Mouse (Mus musculus) ES-Bruce4 (cell line): ENCODE data around the gene Lrsam1. TPM values are rescaled to one million over a fixed set of nuclear protein-coding genes. Genes with fewer than 3 reads are reported as not detected.

Source experiments
- H3K27ac ChIP-seq: 2 replicates; pipeline ENCODE4 v1.5.1; 2012; ENCODE audit warnings: low read length, inconsistent platforms; ENCODE audit not compliant: insufficient read depth
- H3K27me3 ChIP-seq: 2 replicates; pipeline ENCODE4 v1.6.1; 2012; ENCODE audit warnings: mild to moderate bottlenecking, low read length, inconsistent platforms; ENCODE audit not compliant: control insufficient read depth, poor library complexity, insufficient read depth, severe bottlenecking
- H3K36me3 ChIP-seq: 2 replicates; pipeline ENCODE4 v1.6.1; 2012; ENCODE audit warnings: inconsistent platforms, mild to moderate bottlenecking, low read length, moderate library complexity; ENCODE audit not compliant: control insufficient read depth, poor library complexity, insufficient read depth, severe bottlenecking
- H3K4me1 ChIP-seq: one replicate; pipeline ENCODE4 v1.8.1; 2011; ENCODE audit warnings: low read length; ENCODE audit not compliant: control insufficient read depth, insufficient read depth
- H3K4me3 ChIP-seq: 2 replicates; pipeline ENCODE4 v1.5.1; 2011; ENCODE audit warnings: low read depth, mild to moderate bottlenecking, low read length
- H3K9ac ChIP-seq: 2 replicates; pipeline ENCODE4 v1.6.1; 2012; ENCODE audit warnings: low read depth, mild to moderate bottlenecking, inconsistent platforms; ENCODE audit not compliant: poor library complexity, severe bottlenecking
- H3K9me3 ChIP-seq: replicated peaks from 2 replicates; pipeline ENCODE4 v1.6.1; 2012; ENCODE audit warnings: mild to moderate bottlenecking, low read length, inconsistent platforms; ENCODE audit not compliant: control insufficient read depth, poor library complexity, insufficient read depth, severe bottlenecking
- CTCF ChIP-seq: IDR thresholded peaks from one replicate; pipeline ENCODE4 v1.8.1; 2011; ENCODE audit warnings: low read depth, low read length
- EP300 ChIP-seq: IDR thresholded peaks from 2 replicates; pipeline ENCODE4 v1.6.1; 2011; ENCODE audit warnings: low read depth, low read length; ENCODE audit not compliant: insufficient read depth
- POLR2A ChIP-seq: IDR thresholded peaks from one replicate; pipeline ENCODE4 v1.8.1; 2011; ENCODE audit warnings: low read length; ENCODE audit not compliant: insufficient read depth
- polyA plus RNA-seq: library from polyadenylated mRNA; stranded (reverse); fragments of >200 nt; gene quantifications from 2 replicates; pipeline ENCODE4 v1.2.4, GENCODE M21; 2011; ENCODE audit warnings: low read depth; ENCODE audit not compliant: missing spikeins, insufficient read depth, insufficient read length

Lrsam1 gene
- polyA plus RNA-seq, 1 experiment, result 14.7 TPM

DNA sequence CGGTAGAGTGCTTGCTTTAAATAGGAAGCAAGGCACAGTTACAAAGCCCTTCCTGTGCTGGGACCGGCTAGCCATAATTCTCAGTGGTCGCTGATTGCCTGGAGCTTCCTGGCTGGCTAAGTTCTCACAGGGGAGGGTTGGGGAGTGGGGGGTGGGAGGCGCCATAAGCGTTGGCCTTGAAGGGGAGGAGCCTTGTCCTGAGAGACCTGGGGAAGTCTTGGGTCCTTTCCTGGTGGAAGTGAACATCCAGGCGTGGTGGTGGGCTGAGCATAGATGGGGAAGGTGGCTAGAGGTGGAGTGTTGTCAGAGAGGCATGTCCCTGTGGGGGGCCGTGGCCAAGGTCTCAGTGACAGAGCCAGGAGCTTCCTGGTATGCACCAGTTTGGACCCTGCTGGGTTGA is 76.7 kb downstream of the Lrsam1 start:
- H3K27me3 ChIP-seq, result no peaks in the 10 kb centered on the region
- no peak for TF ChIP-seq POLR2A
- TF ChIP-seq EP300, result no peak
- no peak for TF ChIP-seq CTCF
- H3K4me1 ChIP-seq, result peaks cover 7% of the 10 kb centered on the region
- H3K36me3 ChIP-seq, result no peaks in the 10 kb centered on the region
- H3K9ac ChIP-seq, result no peak overlapping the region
- no peak overlapping the region for H3K27ac ChIP-seq
- H3K4me3 ChIP-seq, result no peak overlapping the region
- no peaks in the 10 kb centered on the region for H3K9me3 ChIP-seq

DNA sequence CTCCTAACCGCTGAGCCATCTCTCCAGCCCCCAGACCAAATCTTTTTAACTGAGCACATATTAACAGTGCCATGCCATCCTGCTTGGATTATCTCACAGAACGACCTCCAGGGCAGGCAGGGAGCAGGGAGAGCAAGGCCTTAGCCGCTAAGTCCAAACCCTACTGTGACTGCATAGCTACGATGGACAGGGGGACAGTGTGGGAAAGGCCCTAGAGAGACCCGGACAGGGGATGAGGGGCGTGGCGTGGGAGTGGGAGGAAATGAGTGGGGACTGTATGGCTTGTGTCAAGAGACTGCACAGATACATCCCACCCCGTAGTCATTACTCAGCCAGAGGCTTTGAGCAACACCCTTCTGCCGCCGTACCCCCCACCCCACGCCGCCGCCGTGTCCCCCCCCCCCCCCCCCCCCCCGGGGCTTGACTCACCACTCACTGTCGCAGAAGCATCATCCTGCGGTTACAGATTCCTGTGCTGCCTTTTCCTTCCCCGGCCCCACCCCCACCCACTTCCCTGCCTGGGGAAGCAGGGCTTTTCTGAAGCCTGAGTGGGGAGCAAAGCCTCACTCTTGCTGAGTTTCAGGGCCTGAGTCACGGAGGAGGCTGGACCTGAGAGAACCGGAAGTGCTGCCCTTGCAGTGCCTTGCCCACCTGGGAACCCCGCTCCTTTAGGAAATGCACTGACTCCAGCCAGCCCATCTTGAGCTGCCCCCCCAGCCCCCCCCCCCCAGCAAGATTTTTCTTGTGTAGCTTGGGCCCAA is 79.0 kb downstream of the Lrsam1 start:
- H3K4me1 ChIP-seq, result peaks cover 10% of the 10 kb centered on the region
- no peaks in the 10 kb centered on the region for H3K36me3 ChIP-seq
- TF ChIP-seq POLR2A (no peak), CTCF (no peak), EP300 (no peak)
- no peak overlapping the region for H3K9ac ChIP-seq
- H3K27me3 ChIP-seq, result no peaks in the 10 kb centered on the region
- no peaks in the 10 kb centered on the region for H3K9me3 ChIP-seq
- no peak overlapping the region for H3K4me3 ChIP-seq
- no peak overlapping the region for H3K27ac ChIP-seq

DNA sequence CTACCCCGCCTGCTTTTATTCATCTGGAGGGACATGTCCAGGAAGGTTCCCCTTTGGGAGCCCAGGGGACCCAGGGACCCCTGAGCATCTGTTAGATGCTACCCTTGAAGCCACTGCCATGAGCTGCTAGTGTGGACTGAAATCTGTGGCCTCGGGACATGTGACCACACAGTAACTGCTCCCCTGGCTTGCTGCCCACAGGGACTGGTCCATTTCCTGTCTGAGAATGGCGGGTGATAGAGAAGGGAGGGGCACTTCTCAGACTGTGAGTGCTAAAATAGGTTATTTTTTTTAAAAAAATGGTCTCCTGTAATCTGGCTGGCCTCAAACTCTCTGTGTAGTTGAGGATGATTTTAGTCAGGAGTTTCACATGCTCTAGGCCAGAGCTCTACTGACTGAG is 79.7 kb downstream of the Lrsam1 start:
- Histone ChIP-seq H3K4me3 (no peak overlapping the region), H3K4me1 (peaks cover 10% of the 10 kb centered on the region), H3K36me3 (no peaks in the 10 kb centered on the region), H3K27ac (no peak overlapping the region), H3K9me3 (no peaks in the 10 kb centered on the region), H3K9ac (no peak overlapping the region), H3K27me3 (no peaks in the 10 kb centered on the region)
- TF ChIP-seq POLR2A (no peak), CTCF (no peak), EP300 (no peak)

DNA sequence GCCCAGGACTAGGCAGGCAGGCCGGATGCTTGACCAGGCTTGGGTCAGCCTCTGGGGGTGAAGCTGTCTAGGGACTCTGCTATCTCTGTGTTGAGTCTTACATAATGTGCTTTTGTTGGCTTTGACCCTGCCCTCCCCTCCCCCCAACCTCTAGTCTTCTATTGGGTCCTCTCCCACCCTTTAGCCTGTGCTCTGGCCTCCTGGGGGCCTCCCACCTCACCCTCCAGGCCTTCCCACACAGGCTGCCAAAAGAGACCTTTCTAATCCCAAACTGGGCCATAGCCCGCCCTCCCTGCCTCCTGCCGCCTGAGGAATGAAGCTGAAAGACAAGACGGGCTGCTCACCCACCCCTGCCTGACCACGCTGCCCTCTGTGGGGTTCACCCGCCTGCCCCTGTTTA is 80.4 kb downstream of the Lrsam1 start:
- H3K9me3 ChIP-seq, result no peaks in the 10 kb centered on the region
- H3K4me3 ChIP-seq, result no peak overlapping the region
- no peak overlapping the region for H3K9ac ChIP-seq

DNA sequence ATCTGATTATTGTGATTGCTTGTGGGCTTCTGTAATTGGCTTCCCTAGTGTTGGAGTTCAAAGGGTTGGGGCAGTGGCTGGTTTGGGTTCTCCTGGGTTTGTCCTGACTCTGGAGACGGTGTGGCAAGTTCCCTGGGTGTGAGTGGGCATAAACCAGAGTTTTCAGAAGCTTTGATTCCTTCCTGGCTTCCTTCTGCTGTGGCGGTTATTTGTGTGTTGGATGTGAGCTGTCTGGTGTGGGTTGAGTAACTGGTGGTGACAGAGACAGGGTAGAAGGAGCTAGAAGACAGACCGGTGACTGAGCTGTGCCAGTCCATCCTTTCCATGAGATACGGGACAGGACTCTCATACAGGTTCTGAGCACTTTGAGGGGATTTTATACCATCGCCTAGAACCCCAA is 81.8 kb downstream of the Lrsam1 start:
- Histone ChIP-seq H3K4me1 (peaks cover 7% of the 10 kb centered on the region), H3K9ac (no peak overlapping the region), H3K27me3 (no peaks in the 10 kb centered on the region), H3K4me3 (no peak overlapping the region), H3K27ac (no peak overlapping the region), H3K9me3 (no peaks in the 10 kb centered on the region), H3K36me3 (no peaks in the 10 kb centered on the region)
- no peak for TF ChIP-seq EP300
- TF ChIP-seq POLR2A, result no peak
- TF ChIP-seq CTCF, result no peak

More for the DNA sequence above, 80.4 kb downstream of the Lrsam1 start:
- no peaks in the 10 kb centered on the region for H3K27me3 ChIP-seq
- H3K36me3 ChIP-seq, result no peaks in the 10 kb centered on the region
- TF ChIP-seq EP300 (no peak), CTCF (no peak), POLR2A (no peak)
- H3K27ac ChIP-seq, result no peak overlapping the region
- H3K4me1 ChIP-seq, result peaks cover 10% of the 10 kb centered on the region

DNA sequence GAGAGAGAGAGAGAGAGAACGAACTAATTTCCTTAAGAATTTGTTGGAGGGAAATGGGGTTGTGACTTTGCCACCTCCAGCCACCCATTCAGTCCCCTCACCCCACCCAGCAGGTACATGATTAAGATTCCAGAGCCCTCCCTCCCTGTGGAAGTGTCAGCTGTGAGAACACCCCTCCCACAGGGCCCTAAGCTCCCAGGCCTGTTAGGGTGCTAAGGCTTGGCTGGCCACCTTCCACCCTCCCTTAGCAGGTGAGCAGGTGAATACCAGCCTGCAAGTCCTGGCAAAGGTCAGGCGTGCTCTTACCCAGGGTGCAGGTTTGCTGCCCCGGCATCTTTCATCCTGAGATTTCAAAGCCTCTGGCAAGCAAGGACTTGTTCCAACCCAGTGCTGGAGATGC is 83.0 kb downstream of the Lrsam1 start:
- Histone ChIP-seq H3K27ac (peak overlapping the region; percentile 12; the same call in 1 of the 2 replicates), H3K9ac (peak overlapping the region; percentile 38), H3K4me1 (peaks cover 5% of the 10 kb centered on the region), H3K9me3 (no peaks in the 10 kb centered on the region), H3K27me3 (no peaks in the 10 kb centered on the region), H3K4me3 (no peak overlapping the region), H3K36me3 (no peaks in the 10 kb centered on the region)
- no peak for TF ChIP-seq EP300
- TF ChIP-seq POLR2A, result no peak
- TF ChIP-seq CTCF, result no peak
